Mouse (Mus musculus): ENCODE data around the gene Map4k5. TPM values are rescaled to one million over a fixed set of nuclear protein-coding genes. Genes with fewer than 3 reads are reported as not detected.

Map4k5 gene
- total RNA-seq, 2 experiments from 2014 or later, result 39.8 to 40.9 TPM

- DNase-seq (ENCODE audit: extremely low spot score in 1 of 2, low spot score in 2 of 2), result no peak
- no peak for TF ChIP-seq CTCF (IDR thresholded peaks at IDR 0.05)
- Histone ChIP-seq H3K27ac (no peak overlapping the region), H3K4me3 (peak overlapping the region; percentile 22; the same call in 1 of the 2 replicates)
- intact Hi-C loops (cut with DNase I), result loop anchor here (5.0 kb wide), 1 partner anchor 134 kb away; the partner anchor contains the start of genes Atl1 and Map4k5
Measured at GRCm38 (mm10) chr12:69758221-69759185, 134.5 kb downstream of the Map4k5 start.

- Histone ChIP-seq H3K27ac (no peak overlapping the region), H3K4me3 (peak overlapping the region; percentile 13; the same call in 1 of the 2 replicates)
- peak; percentile 42 to 44 for DNase-seq (ENCODE audit: extremely low spot score in 1 of 2, low spot score in 2 of 2)
- intact Hi-C loops (cut with DNase I), result loop anchor here (5.0 kb wide), 1 partner anchor 135 kb away; the partner anchor contains the start of genes Atl1 and Map4k5
- TF ChIP-seq CTCF (IDR thresholded peaks at IDR 0.05), result peak; percentile 66
Measured at GRCm38 (mm10) chr12:69757418-69758141, 135.4 kb downstream of the Map4k5 start.

GRCm38 (mm10) chr12:69756015-69756414 lies 137.0 kb downstream of the Map4k5 start:
- Histone ChIP-seq H3K27ac (no peak overlapping the region), H3K4me3 (no peak overlapping the region)
- TF ChIP-seq CTCF (IDR thresholded peaks at IDR 0.05), result no peak
- DNase-seq (ENCODE audit: extremely low spot score in 1 of 2, low spot score in 2 of 2), result no peak
- intact Hi-C loops (cut with DNase I), result loop anchor here (5.0 kb wide), 1 partner anchor 136 kb away; the partner anchor contains the start of genes Atl1 and Map4k5

- DNase-seq (ENCODE audit: extremely low spot score in 1 of 2, low spot score in 2 of 2), result no peak
- intact Hi-C loops (cut with DNase I), result no loop called here
- Histone ChIP-seq H3K4me3 (no peak overlapping the region), H3K27ac (no peak overlapping the region)
- no peak for TF ChIP-seq CTCF (IDR thresholded peaks at IDR 0.05)
Measured at GRCm38 (mm10) chr12:69753936-69754335, 139.1 kb downstream of the Map4k5 start.

Small RNA genes within 50 kb of the gene (microRNA-seq; reads per million reads assigned to microRNA genes)
- gene Mir681, result 0 reads per million in 2 experiments

Other genes starting within 250 kb of the Map4k5 start
- 10 to 100 TPM; 36.7 to 37.7 TPM for gene Sos2, start 211.3 kb downstream of the Map4k5 start, total RNA-seq (2021)
- gene L2hgdh, start 168.3 kb downstream of the Map4k5 start, total RNA-seq (2021), result 10 to 100 TPM; 17.3 to 19.9 TPM
- gene Atp5s, start 168.2 kb downstream of the Map4k5 start, total RNA-seq (2021), result 10 to 100 TPM; 32.9 to 40.3 TPM
- gene Cdkl1, start 101.9 kb downstream of the Map4k5 start, total RNA-seq (2021), result 10 to 100 TPM; 28.9 to 30.8 TPM
- 100 to 1,000 TPM; 230 to 233 TPM for gene Atl1, start 586 bp downstream of the Map4k5 start, total RNA-seq (2021)
- gene Sav1, start 93.8 kb upstream of the Map4k5 start, total RNA-seq (2021), result 10 to 100 TPM; 17.4 to 19.5 TPM
- 10 to 100 TPM; 67.4 to 82.6 TPM for gene Nin, start 220.5 kb upstream of the Map4k5 start, total RNA-seq (2021)

Data from left cerebral cortex, adult 2 months (tissue).